Mouse (Mus musculus) frontal cortex, postnatal 36 days (tissue): Measurements from ENCODE around the gene Ubtd1.
A peak's percentile ranks its signal among the peaks of the same experiment; 100 is the strongest.

ENCODE experiments used
- DNase-seq, 2 experiments: peaks; one replicate each; pipeline ENCODE4 v3.0.0; 2022; ENCODE audit warnings: low spot score in 2 of 2

Gene Ubtd1

GRCm38 (mm10) chr19:42021681-42022541 lies 40.3 kb downstream of the Ubtd1 start:
- DNase-seq = no peak

GRCm38 (mm10) chr19:42022542-42022848 lies 40.9 kb downstream of the Ubtd1 start:
- DNase-seq = no peak

- DNase-seq = peak; percentile 80 to 86
These were observed 44.6 kb downstream of the Ubtd1 start for GRCm38 (mm10) chr19:42026158-42026557.

- DNase-seq = no peak
These were observed 49.5 kb downstream of the Ubtd1 start for GRCm38 (mm10) chr19:42031112-42031511.

GRCm38 (mm10) chr19:42033611-42034010 lies 52.0 kb downstream of the Ubtd1 start:
- DNase-seq = no peak

GRCm38 (mm10) chr19:42034146-42034775 lies 52.7 kb downstream of the Ubtd1 start:
- DNase-seq = no peak

- DNase-seq = no peak
These were observed 53.4 kb downstream of the Ubtd1 start for GRCm38 (mm10) chr19:42034881-42035455.

- peak; percentile 64 to 74 for DNase-seq
These were observed 54.1 kb downstream of the Ubtd1 start, which contains the start of gene Ankrd2 for GRCm38 (mm10) chr19:42035456-42036248. Gene Ankrd2 (plus strand): TSS chr19:42036000.

GRCm38 (mm10) chr19:42036357-42036756 lies 54.8 kb downstream of the Ubtd1 start:
- DNase-seq = no peak

- no peak for DNase-seq
These were observed 55.7 kb downstream of the Ubtd1 start for GRCm38 (mm10) chr19:42037167-42037702.

GRCm38 (mm10) chr19:42038310-42038709 lies 56.7 kb downstream of the Ubtd1 start:
- DNase-seq = no peak

GRCm38 (mm10) chr19:42043988-42044387 lies 62.4 kb downstream of the Ubtd1 start:
- DNase-seq = no peak

- DNase-seq = peak in 1 of 2 experiments; percentile 21
These were observed 63.9 kb downstream of the Ubtd1 start, which contains the start of gene Hoga1 for GRCm38 (mm10) chr19:42045269-42046102. Gene Hoga1 (plus strand): TSS chr19:42045610.

- DNase-seq = no peak
These were observed 68.7 kb downstream of the Ubtd1 start for GRCm38 (mm10) chr19:42050251-42050650.

GRCm38 (mm10) chr19:42051351-42051750 lies 69.8 kb downstream of the Ubtd1 start:
- no peak for DNase-seq

GRCm38 (mm10) chr19:42051948-42052347 lies 70.4 kb downstream of the Ubtd1 start, which contains the start of gene 4933411K16Rik:
Gene 4933411K16Rik (plus strand): TSS chr19:42052248.
- DNase-seq = no peak

GRCm38 (mm10) chr19:42054255-42054654 lies 72.7 kb downstream of the Ubtd1 start:
- no peak for DNase-seq

- DNase-seq = no peak
These were observed 74.3 kb downstream of the Ubtd1 start for GRCm38 (mm10) chr19:42055881-42056280.

GRCm38 (mm10) chr19:42056719-42057409 lies 75.3 kb downstream of the Ubtd1 start:
- no peak for DNase-seq

GRCm38 (mm10) chr19:42058426-42058825 lies 76.9 kb downstream of the Ubtd1 start:
- no peak for DNase-seq
